Mouse (Mus musculus) cortical plate, adult 2 months (tissue): ENCODE data around the gene Haspin.

Source experiments
- CTCF ChIP-seq: fragments of 200-500 bp; IDR thresholded peaks from 2 replicates; pipeline ENCODE4 v1.5.1; 2011; ENCODE audit warnings: mild to moderate bottlenecking, control low read depth, low read length; ENCODE audit not compliant: insufficient read depth; ENCODE audit errors: extremely low read depth
- POLR2A ChIP-seq: fragments of 200-500 bp; IDR thresholded peaks from 2 replicates; pipeline ENCODE4 v1.6.1; 2011; ENCODE audit warnings: mild to moderate bottlenecking, low read length, control low read depth; ENCODE audit not compliant: insufficient read depth; ENCODE audit errors: extremely low read depth

GRCm38 (mm10) chr11:73155071-73155470 lies 17.0 kb upstream of the Haspin start:
- no peak for TF ChIP-seq POLR2A
- no peak for TF ChIP-seq CTCF
